Mouse (Mus musculus) ES-E14 (cell line): ENCODE results near the gene Cic.

ENCODE experiments used
- CHD2 ChIP-seq: IDR thresholded peaks from 2 replicates; pipeline ENCODE4 v1.6.1; 2014; ENCODE audit warnings: mild to moderate bottlenecking, low read depth, low read length, inconsistent platforms
- HCFC1 ChIP-seq: IDR thresholded peaks from 2 replicates; pipeline ENCODE4 v1.6.1; 2012; ENCODE audit warnings: low read length, inconsistent platforms, borderline replicate concordance; ENCODE audit not compliant: insufficient read depth
- MAFK ChIP-seq: IDR thresholded peaks from 2 replicates; pipeline ENCODE4 v1.6.1; 2014; ENCODE audit warnings: mild to moderate bottlenecking, low read depth, low read length, inconsistent platforms; ENCODE audit not compliant: insufficient read depth
- ZNF384 ChIP-seq: IDR thresholded peaks from 2 replicates; pipeline ENCODE4 v1.6.1; 2012; ENCODE audit warnings: low read depth, low read length, inconsistent platforms

GRCm38 (mm10) chr7:25341000-25341784 lies 73.7 kb downstream of the Cic start:
- no peak for TF ChIP-seq MAFK
- TF ChIP-seq CHD2: no peak
- TF ChIP-seq ZNF384: no peak
- no peak for TF ChIP-seq HCFC1
